Mouse (Mus musculus) liver, embryonic 13.5 days (tissue): ENCODE measurements around the gene Rapgef4. TPM values are rescaled to one million over a fixed set of nuclear protein-coding genes. Genes with fewer than 3 reads are reported as not detected.

Experiments
- ATAC-seq: fragments of 200-750 bp; cut with Nextera tagmentation; 2 replicates; pipeline ENCODE4 v1.8.0; 2017; ENCODE audit warnings: low read depth, mild to moderate bottlenecking, moderate number of reproducible peaks, moderate library complexity
- DNase-seq: peaks from one replicate; pipeline ENCODE4 v3.0.0; 2022
- H3K27ac ChIP-seq: fragments of 300-500 bp; sonication (generic); 2 replicates; pipeline ENCODE4 v1.5.1; 2015; ENCODE audit warnings: moderate library complexity, mild to moderate bottlenecking, inconsistent platforms
- H3K27me3 ChIP-seq: fragments of 300-500 bp; sonication (generic); 2 replicates; pipeline ENCODE4 v1.6.1; 2015; ENCODE audit warnings: mild to moderate bottlenecking, inconsistent platforms
- H3K36me3 ChIP-seq: fragments of 300-500 bp; sonication (generic); 2 replicates; pipeline ENCODE4 v1.6.1; 2015; ENCODE audit warnings: mild to moderate bottlenecking, inconsistent platforms
- H3K4me1 ChIP-seq: fragments of 300-500 bp; sonication (generic); replicated peaks from 2 replicates; pipeline ENCODE4 v1.6.1; 2015; ENCODE audit warnings: inconsistent platforms
- H3K4me2 ChIP-seq: fragments of 300-500 bp; sonication (generic); 2 replicates; pipeline ENCODE4 v1.6.1; 2015; ENCODE audit warnings: inconsistent platforms, mild to moderate bottlenecking, moderate library complexity
- H3K4me3 ChIP-seq: fragments of 300-500 bp; sonication (generic); replicated peaks from 2 replicates; pipeline ENCODE4 v1.5.1; 2015; ENCODE audit warnings: mild to moderate bottlenecking, inconsistent platforms
- H3K9ac ChIP-seq: fragments of 300-500 bp; sonication (generic); 2 replicates; pipeline ENCODE4 v1.6.1; 2015; ENCODE audit warnings: mild to moderate bottlenecking, inconsistent platforms
- H3K9me3 ChIP-seq: fragments of 300-500 bp; sonication (generic); replicated peaks from 2 replicates; pipeline ENCODE4 v1.6.1; 2016; ENCODE audit warnings: inconsistent platforms
- WGBS: fragments of 180-500 bp; shearing (Covaris S2); methylation state at CpG from one replicate; pipeline ENCODE4 v1.1.7; 2015; ENCODE audit not compliant: insufficient replicate concordance; 5-methylcytosine and 5-hydroxymethylcytosine counted together
- polyA plus RNA-seq: library from polyadenylated mRNA; unstranded; fragments of >200 nt; fragmentation: Nextera tagmentation; extraction: Ambion mirVana; gene quantifications from 2 replicates; pipeline ENCODE4 v1.2.1, GENCODE M21; 2015

The Rapgef4 gene
- polyA plus RNA-seq, result 2.7 and 4.1 TPM in 2 replicates

DNA sequence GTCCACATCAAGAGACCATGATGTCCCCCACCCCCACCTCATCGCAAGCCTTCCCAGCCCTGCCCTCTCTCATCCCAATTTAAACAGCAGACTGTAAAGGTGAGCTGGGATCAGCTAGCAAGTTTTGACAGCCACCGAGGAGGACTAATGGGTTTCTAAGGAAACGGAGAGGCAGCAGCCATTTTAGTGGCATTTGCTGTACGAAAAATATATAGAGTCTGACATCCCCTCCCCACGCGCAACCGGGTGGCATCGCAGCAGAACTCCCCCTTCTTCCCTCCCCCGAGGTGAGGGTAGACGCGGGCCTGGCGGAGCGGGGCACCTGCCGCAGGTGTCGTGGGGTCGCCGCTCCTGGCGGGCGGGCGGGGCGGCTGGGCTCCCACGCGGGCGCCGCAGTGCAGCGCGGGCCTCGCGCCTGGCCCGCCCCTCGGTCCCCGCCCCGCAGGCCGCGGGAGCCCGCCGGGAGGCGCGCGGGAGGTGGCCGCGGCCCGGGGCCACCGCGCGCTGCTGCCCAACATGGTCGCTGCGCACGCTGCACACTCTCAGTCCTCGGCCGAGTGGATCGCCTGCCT is at the start of gene Rapgef4:
TSS of gene Rapgef4 (plus strand) at position 470 of the 572 bp plus-strand sequence.
- WGBS, result 3% methylated on average over 52 of the region's 52 CpGs
- Histone ChIP-seq H3K4me2 (peak within 1 kb of the TSS; percentile 74), H3K27me3 (peaks cover 35% of the 10 kb centered on the region), H3K27ac (no peak within 1 kb of the TSS), H3K9me3 (no peaks in the 10 kb centered on the region), H3K9ac (peak within 1 kb of the TSS; percentile 54), H3K4me3 (peak within 1 kb of the TSS; percentile 56), H3K36me3 (no peaks in the 10 kb centered on the region), H3K4me1 (peaks cover 11% of the 10 kb centered on the region)
- ATAC-seq, result no peak
- DNase-seq, result no peak

DNA sequence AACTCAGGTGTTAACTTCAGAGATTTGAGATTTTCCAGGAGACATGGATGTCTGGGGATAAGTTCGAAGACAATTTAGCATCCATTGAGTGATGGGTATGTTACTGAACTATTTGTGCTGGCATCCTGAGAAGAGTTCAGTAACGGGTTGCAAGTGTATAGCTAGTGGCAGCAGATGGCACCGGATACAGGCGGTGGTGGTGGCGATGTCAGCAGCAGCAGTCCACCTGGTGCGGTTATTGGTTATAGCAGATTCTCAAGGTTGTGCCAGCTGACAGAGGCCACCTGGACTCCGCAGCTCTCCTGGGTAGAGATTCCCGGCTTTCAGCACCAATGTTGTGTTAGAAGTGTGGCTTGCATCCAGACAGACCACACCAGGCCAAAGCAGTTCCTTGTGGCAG is 47.0 kb upstream of the Rapgef4 start:
- Histone ChIP-seq H3K4me3 (no peak overlapping the region), H3K9me3 (no peaks in the 10 kb centered on the region), H3K4me1 (no peaks in the 10 kb centered on the region), H3K9ac (no peak overlapping the region), H3K27me3 (no peaks in the 10 kb centered on the region), H3K4me2 (no peak overlapping the region), H3K27ac (no peak overlapping the region), H3K36me3 (no peaks in the 10 kb centered on the region)
- no peak for DNase-seq
- 77% methylated on average over 8 of the region's 8 CpGs for whole genome bisulfite sequencing
- ATAC-seq, result no peak

DNA sequence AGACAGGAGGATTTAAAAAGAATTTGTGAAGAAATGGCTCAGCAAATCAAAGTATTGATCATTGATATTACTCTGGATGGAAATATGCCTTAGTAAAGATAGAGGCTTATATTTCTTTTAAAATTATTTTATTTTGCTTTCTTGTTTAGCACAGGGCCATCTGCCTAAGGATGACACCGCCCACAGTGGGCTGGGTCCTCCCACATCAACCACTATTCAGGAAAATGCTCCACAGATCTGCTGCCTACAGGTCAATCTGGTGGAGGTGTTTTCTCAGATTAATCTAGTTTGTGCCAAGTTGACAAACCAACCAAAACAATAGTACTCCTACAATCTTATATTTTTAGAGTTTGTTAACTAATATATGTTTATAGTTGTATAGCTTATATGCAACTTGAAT is 44.3 kb upstream of the Rapgef4 start:
- no peaks in the 10 kb centered on the region for H3K4me1 ChIP-seq
- no peaks in the 10 kb centered on the region for H3K9me3 ChIP-seq
- no peak for ATAC-seq
- H3K4me2 ChIP-seq, result no peak overlapping the region
- DNase-seq, result no peak
- no peaks in the 10 kb centered on the region for H3K36me3 ChIP-seq
- no peak overlapping the region for H3K9ac ChIP-seq
- no peaks in the 10 kb centered on the region for H3K27me3 ChIP-seq
- no peak overlapping the region for H3K27ac ChIP-seq
- no peak overlapping the region for H3K4me3 ChIP-seq
- WGBS, result 66% methylated on average over 1 of the region's 1 CpGs

DNA sequence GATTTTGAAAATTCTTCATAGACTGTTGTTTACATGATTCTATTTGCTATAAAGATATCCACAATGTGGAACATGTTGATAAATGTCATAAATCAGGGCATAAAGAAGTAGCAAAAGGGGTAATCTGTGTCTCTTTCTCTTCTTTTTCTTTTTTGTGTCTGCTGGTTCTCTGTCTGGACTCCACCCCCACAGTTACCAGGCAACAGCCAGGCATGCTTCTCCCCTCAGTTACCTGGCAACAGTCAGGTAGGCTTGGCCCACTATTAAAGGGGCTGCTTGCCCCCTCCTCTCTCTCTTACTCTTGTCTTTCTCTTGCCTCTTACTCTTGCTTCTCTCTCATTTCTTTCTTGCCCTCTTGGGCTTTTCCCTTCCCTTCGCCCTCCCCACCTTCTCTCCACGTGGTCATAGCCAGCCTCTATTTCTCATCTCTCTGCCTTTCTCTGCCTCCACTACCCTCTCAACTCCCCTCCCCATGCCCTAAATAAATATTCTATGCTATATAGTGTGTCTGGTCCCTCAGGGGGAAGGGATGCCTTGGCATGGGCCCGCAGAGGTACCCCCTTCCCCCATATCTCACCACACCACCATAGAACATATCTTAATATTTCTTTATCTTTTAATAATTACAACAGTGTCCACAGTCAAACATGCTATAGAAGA is 43.3 kb upstream of the Rapgef4 start:
- Histone ChIP-seq H3K4me3 (no peak overlapping the region), H3K36me3 (no peaks in the 10 kb centered on the region), H3K9me3 (no peaks in the 10 kb centered on the region), H3K9ac (no peak overlapping the region), H3K27ac (no peak overlapping the region), H3K4me1 (no peaks in the 10 kb centered on the region), H3K27me3 (no peaks in the 10 kb centered on the region), H3K4me2 (no peak overlapping the region)
- ATAC-seq (no peak), DNase-seq (no peak)
- WGBS, result 78% methylated on average over 3 of the region's 3 CpGs

DNA sequence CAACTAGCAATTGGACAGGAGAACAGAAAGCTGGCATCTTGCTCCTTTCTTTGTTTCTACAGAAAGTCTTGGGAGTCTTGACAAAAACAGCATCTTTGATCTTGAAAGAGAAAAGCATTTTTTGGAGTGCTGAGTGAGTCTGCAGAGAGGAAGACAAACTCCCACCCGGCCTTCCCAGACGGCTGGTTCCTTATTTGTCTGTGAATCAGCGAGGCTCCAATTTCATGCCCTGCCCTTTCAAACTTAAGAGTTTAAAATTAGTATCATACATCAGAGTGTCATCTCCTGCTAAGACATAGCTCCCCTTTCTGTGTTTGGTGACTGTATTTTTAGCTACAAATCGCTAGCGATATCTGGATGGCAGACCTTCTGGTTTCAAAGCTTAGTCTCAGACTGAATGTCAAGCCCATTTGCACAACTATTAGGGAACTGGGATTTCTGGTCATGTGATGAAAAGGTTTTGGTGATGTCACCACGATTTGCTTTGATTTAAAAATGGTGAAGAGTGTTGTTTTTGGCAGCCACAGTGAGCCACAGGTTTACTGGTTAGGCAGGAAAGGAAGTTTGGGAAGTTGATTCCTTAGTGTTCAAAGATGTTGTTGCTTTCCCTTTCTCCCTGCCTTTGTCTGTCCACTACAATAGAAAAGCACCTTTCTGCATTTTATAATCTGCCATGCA is 42.2 kb upstream of the Rapgef4 start:
- Histone ChIP-seq H3K27ac (no peak overlapping the region), H3K36me3 (no peaks in the 10 kb centered on the region), H3K9ac (no peak overlapping the region), H3K27me3 (no peaks in the 10 kb centered on the region), H3K4me3 (no peak overlapping the region), H3K4me2 (no peak overlapping the region), H3K4me1 (no peaks in the 10 kb centered on the region), H3K9me3 (no peaks in the 10 kb centered on the region)
- DNase-seq, result no peak
- no peak for ATAC-seq
- WGBS, result 57% methylated on average over 6 of the region's 6 CpGs

DNA sequence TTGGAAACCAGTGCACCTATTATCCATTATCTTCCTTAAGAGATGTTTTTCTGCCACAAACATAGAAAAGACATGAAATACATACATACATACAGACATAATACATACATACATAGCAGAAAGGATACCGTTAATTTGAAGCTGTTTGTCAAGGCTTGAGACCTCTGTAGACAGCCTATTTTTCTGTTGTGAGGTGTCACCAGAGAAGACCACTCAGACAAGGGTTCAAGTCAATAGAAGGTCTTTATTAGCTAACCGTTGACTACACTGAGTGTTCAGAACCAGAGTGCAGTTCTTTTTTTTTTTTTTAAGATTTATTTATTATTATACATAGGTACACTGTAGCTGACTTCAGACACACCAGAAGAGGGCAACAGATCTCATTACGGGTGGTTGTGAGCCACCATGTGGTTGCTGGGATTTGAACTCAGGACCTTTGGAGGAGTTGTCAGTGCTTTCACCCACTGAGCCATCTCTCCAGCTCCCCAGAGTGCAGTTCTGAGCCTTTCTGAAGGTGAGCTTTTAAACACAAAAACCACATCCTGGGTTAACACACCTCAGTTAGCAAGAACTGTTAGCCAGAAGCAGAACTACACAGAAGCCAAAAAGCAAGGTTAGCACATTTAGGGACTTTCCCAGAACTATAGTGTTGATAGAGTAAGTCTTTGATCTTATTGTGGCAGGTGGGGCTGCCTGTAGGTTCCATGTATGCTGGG is 39.9 kb upstream of the Rapgef4 start:
- Histone ChIP-seq H3K4me3 (no peak overlapping the region), H3K27ac (no peak overlapping the region), H3K9me3 (no peaks in the 10 kb centered on the region), H3K36me3 (no peaks in the 10 kb centered on the region), H3K9ac (no peak overlapping the region), H3K4me2 (no peak overlapping the region), H3K27me3 (no peaks in the 10 kb centered on the region), H3K4me1 (no peaks in the 10 kb centered on the region)
- 68% methylated on average over 3 of the region's 3 CpGs for WGBS
- no peak for DNase-seq
- ATAC-seq, result no peak

DNA sequence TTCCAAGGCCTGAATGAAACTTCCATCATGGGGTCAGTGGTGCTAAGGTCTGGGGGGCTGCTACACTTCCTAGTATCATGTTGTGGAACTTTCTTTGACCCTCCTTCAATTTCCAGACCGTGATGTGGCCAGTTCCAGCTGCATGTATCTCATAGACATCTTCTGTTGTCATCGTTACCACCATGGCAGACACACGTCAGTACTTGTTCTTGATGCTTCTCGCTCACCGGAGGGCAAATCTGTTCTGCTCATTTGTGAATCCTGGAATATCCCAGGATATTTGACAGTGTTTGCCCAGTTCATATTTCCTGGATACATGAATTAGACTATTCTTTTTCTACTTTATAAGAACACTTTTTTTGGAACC is 39.3 kb upstream of the Rapgef4 start:
- DNase-seq (no peak), ATAC-seq (no peak)
- Histone ChIP-seq H3K4me2 (no peak overlapping the region), H3K4me3 (no peak overlapping the region), H3K36me3 (no peaks in the 10 kb centered on the region), H3K27me3 (no peaks in the 10 kb centered on the region), H3K27ac (no peak overlapping the region), H3K9me3 (no peaks in the 10 kb centered on the region), H3K4me1 (no peaks in the 10 kb centered on the region), H3K9ac (no peak overlapping the region)
- 77% methylated on average over 5 of the region's 5 CpGs for WGBS

DNA sequence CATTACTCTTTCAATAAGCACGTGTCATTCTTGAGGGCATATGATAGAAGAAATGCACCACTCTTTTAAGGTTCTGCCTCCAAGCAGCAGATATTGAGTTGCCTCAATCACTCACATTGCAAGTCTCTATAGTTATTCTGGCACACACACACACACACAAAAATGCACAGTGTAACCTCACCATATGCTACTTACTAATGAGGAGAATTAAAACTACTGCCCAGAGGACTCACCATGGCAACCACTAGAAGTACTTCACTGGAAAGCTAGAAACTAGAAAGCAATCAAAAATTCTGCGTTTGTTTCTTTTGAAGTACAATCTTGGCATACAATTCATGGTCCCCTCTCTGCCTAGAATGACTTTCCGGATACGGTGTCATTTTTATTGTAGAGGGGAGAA is 29.8 kb upstream of the Rapgef4 start:
- 62% methylated on average over 4 of the region's 4 CpGs for WGBS
- H3K9me3 ChIP-seq, result no peaks in the 10 kb centered on the region
- H3K36me3 ChIP-seq, result no peaks in the 10 kb centered on the region
- DNase-seq (no peak), ATAC-seq (no peak)
- no peaks in the 10 kb centered on the region for H3K27me3 ChIP-seq
- H3K27ac ChIP-seq, result no peak overlapping the region
- no peaks in the 10 kb centered on the region for H3K4me1 ChIP-seq
- no peak overlapping the region for H3K4me3 ChIP-seq
- H3K9ac ChIP-seq, result no peak overlapping the region
- no peak overlapping the region for H3K4me2 ChIP-seq

DNA sequence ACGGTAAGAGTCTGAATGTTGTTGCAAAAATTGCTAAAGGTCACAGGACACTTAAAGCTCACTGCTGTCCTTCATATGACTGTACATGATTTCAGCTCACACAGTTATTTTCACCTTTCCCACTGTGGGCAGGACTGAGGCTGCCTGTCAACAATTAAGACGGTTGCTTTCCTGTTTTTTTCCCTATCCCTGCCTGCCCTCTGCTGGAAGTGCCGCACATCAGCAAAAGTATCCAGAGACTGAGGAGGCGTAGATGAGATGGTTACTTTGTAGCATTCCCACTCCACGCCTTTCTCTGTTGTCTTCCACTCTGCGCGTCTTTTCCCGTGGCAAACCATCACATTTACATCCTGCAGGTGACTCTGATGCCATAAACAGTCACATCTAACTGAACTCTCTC is 25.4 kb upstream of the Rapgef4 start:
- DNase-seq (no peak), ATAC-seq (no peak)
- Histone ChIP-seq H3K27me3 (no peaks in the 10 kb centered on the region), H3K36me3 (no peaks in the 10 kb centered on the region), H3K9ac (no peak overlapping the region), H3K27ac (no peak overlapping the region), H3K4me1 (no peaks in the 10 kb centered on the region), H3K4me2 (no peak overlapping the region), H3K9me3 (no peaks in the 10 kb centered on the region), H3K4me3 (no peak overlapping the region)
- WGBS, result 26% methylated on average over 8 of the region's 8 CpGs

DNA sequence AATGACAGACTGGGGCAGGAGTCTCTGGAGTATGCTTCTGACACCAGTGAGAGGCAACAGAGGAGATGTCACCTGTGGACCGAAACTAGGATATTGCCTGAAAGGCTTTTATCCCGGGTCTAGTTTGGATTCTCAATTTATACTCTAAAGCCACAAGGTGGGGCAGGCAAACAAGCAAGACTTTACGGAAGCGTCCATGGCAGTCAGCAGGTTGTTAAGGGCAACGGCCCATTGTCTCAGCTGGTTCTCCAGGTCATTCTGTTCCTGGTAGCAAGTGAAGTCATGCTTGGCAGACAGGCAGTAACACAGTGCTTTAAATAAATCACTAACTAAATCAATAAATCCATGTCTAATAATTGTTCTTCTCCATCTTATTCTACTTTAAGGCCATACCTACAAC is 24.6 kb upstream of the Rapgef4 start:
- ATAC-seq (no peak), DNase-seq (no peak)
- no peak overlapping the region for H3K9ac ChIP-seq
- H3K36me3 ChIP-seq, result no peaks in the 10 kb centered on the region
- H3K4me1 ChIP-seq, result no peaks in the 10 kb centered on the region
- H3K27ac ChIP-seq, result no peak overlapping the region
- 60% methylated on average over 5 of the region's 5 CpGs for WGBS
- H3K27me3 ChIP-seq, result no peaks in the 10 kb centered on the region
- no peak overlapping the region for H3K4me2 ChIP-seq
- no peaks in the 10 kb centered on the region for H3K9me3 ChIP-seq
- H3K4me3 ChIP-seq, result no peak overlapping the region

DNA sequence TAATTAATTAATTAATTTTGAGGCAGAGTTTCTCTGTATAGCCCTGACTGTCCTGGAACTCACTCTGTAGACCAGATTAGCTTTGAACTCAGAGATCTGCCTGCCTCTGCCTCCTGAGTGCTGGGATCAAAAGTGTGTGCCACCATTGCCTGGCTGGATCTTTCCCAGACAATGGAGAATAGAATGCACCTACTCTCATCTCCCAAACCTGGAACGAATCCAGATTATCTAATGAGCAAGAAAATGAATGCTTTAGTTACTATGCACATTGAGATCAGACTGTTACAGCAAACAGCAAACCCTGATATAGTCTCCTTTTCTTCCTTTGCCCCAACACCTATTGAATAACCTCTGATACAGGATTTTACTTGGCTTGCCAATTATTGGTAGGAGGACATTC is 23.1 kb upstream of the Rapgef4 start:
- WGBS, result 48% methylated on average over 1 of the region's 1 CpGs
- Histone ChIP-seq H3K9me3 (no peaks in the 10 kb centered on the region), H3K4me1 (no peaks in the 10 kb centered on the region), H3K27ac (no peak overlapping the region), H3K36me3 (no peaks in the 10 kb centered on the region), H3K4me2 (no peak overlapping the region), H3K4me3 (no peak overlapping the region), H3K27me3 (no peaks in the 10 kb centered on the region), H3K9ac (no peak overlapping the region)
- no peak for ATAC-seq
- no peak for DNase-seq
